Mouse (Mus musculus) cortical plate, adult 2 months (tissue): Measurements from ENCODE around the gene Bcar1.

Experiments
- CTCF ChIP-seq: fragments of 200-500 bp; IDR thresholded peaks from 2 replicates; pipeline ENCODE4 v1.5.1; 2011; ENCODE audit warnings: mild to moderate bottlenecking, control low read depth, low read length; ENCODE audit not compliant: insufficient read depth; ENCODE audit errors: extremely low read depth
- POLR2A ChIP-seq: fragments of 200-500 bp; IDR thresholded peaks from 2 replicates; pipeline ENCODE4 v1.6.1; 2011; ENCODE audit warnings: mild to moderate bottlenecking, low read length, control low read depth; ENCODE audit not compliant: insufficient read depth; ENCODE audit errors: extremely low read depth

- TF ChIP-seq CTCF (no peak), POLR2A (no peak)
Measured at GRCm38 (mm10) chr8:111772083-111772482, 28.5 kb upstream of the Bcar1 start.
